12 mouse cellular contexts compared by ENCODE assay signal in the genomic region with DNA sequence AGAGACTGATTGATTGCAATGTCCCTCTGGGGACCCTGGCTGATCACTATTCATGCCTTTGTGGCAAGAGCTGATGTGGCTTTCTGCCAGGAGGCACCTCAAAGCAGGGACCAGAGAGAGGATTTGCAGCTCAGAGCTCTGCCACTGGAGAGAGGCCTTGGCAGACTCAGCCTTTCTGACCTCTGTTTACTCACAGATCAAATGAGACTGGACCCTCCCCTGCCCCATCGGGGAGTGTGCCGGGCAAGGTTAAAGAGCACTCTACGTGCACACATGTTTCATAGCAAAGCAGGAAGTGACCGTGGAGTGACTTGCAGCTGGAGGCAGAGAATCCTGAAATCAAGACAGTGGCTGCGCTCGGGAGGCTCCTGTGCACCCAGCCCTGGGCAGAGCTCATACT. TPM values are rescaled to one million over a fixed set of nuclear protein-coding genes. Genes with fewer than 3 reads are reported as not detected.
DNase-seq lines count a peak whose midpoint lies in the region; ATAC-seq and TF ChIP-seq lines count a peak whose summit lies in the region.
"Had no signal": no experiment of that assay in that cellular context is flagged by ENCODE, and none has a peak within 500 bp of the region (broad histone marks: within the 10 kb centered on the region; RNA-seq: fewer than 3 reads in every experiment).

No protein-coding gene starts in this region.

- DNase-seq in hindbrain, embryonic 10.5 days (ENCODE audit: low spot score) = peak; percentile 40
- no peak for DNase-seq in hindbrain, postnatal 0 days (ENCODE audit: low spot score)
- DNase-seq in adrenal gland, adult 8-10 months = peak; percentile 12
- DNase-seq in embryo, embryonic 9.5 days (ENCODE audit: extremely low spot score) = peak; percentile 50
- no peak for DNase-seq in thymus, postnatal 4 days
- no peak for DNase-seq in left cerebral cortex, adult 18-20 months (ENCODE audit: low spot score in 2 of 2)
- no peak for DNase-seq in thymus, adult 2 months
- DNase-seq: gastrocnemius, postnatal 10 days had no signal

- no peak overlapping the region for H3K4me3 ChIP-seq in hindbrain, embryonic 10.5 days
- no peak overlapping the region for H3K4me3 ChIP-seq in hindbrain, postnatal 0 days (ENCODE audit: low read length)
- H3K4me3 ChIP-seq in liver, embryonic 15.5 days (replicated peaks) = no peak overlapping the region
- no peak overlapping the region for H3K4me3 ChIP-seq in thymus, adult 2 months (ENCODE audit: control insufficient read depth, insufficient read depth, low read length)
- H3K4me3 ChIP-seq: kidney, embryonic 15.5 days; midbrain, embryonic 12.5 days had no signal

- H3K4me1 ChIP-seq in hindbrain, embryonic 10.5 days (replicated peaks) = peaks cover 34% of the 10 kb centered on the region
- peaks cover 5% of the 10 kb centered on the region; the same call in 1 of the 2 replicates for H3K4me1 ChIP-seq in hindbrain, postnatal 0 days (ENCODE audit: insufficient read depth, low read length)
- peaks cover 8% of the 10 kb centered on the region for H3K4me1 ChIP-seq in liver, embryonic 15.5 days (replicated peaks)
- H3K4me1 ChIP-seq in thymus, adult 2 months (replicated peaks; ENCODE audit: control insufficient read depth, insufficient read depth, low read length) = peaks cover 2% of the 10 kb centered on the region; the same call in 1 of the 2 replicates

- TF ChIP-seq POLR2A in thymus, adult 2 months (IDR thresholded peaks at IDR 0.05; ENCODE audit: control insufficient read depth, extremely low read depth, insufficient read depth, low read length, poor library complexity) = no peak

- H3K9me3 ChIP-seq in hindbrain, embryonic 10.5 days = no peaks in the 10 kb centered on the region
- H3K9me3 ChIP-seq in hindbrain, postnatal 0 days (ENCODE audit: low read length) = no peaks in the 10 kb centered on the region
- no peaks in the 10 kb centered on the region for H3K9me3 ChIP-seq in liver, embryonic 15.5 days (replicated peaks)
- H3K9me3 ChIP-seq: kidney, embryonic 15.5 days; midbrain, embryonic 12.5 days had no signal

- H3K9ac ChIP-seq in hindbrain, postnatal 0 days (replicated peaks; ENCODE audit: low read length) = no peak overlapping the region
- H3K9ac ChIP-seq in liver, embryonic 15.5 days = no peak overlapping the region
- H3K9ac ChIP-seq: kidney, embryonic 15.5 days; liver, embryonic 14.5 days; midbrain, embryonic 12.5 days had no signal

- H3K4me2 ChIP-seq in hindbrain, postnatal 0 days (ENCODE audit: low read depth, low read length) = no peak overlapping the region
- no peak overlapping the region for H3K4me2 ChIP-seq in liver, embryonic 15.5 days
- H3K4me2 ChIP-seq: kidney, embryonic 15.5 days; midbrain, embryonic 12.5 days had no signal

- WGBS in hindbrain, embryonic 10.5 days = 50% methylated on average over 6 of the region's 6 CpGs
- WGBS in hindbrain, postnatal 0 days = 44% methylated on average over 6 of the region's 6 CpGs
- WGBS in liver, embryonic 15.5 days (ENCODE audit: insufficient replicate concordance) = 36% methylated on average over 6 of the region's 6 CpGs
- 41% methylated on average over 6 of the region's 6 CpGs for whole genome bisulfite sequencing in thymus, adult 2 months

- no peak for TF ChIP-seq CTCF in hindbrain, postnatal 0 days (IDR thresholded peaks at IDR 0.05; ENCODE audit: low read depth)
- no peak for TF ChIP-seq CTCF in thymus, adult 2 months (IDR thresholded peaks at IDR 0.05; ENCODE audit: borderline replicate concordance, control insufficient read depth, extremely low read depth, insufficient read depth, low read length, poor library complexity)

- H3K36me3 ChIP-seq in hindbrain, embryonic 10.5 days = no peaks in the 10 kb centered on the region
- H3K36me3 ChIP-seq in hindbrain, postnatal 0 days (ENCODE audit: insufficient read depth, low read length) = no peaks in the 10 kb centered on the region
- H3K36me3 ChIP-seq in liver, embryonic 15.5 days (replicated peaks) = no peaks in the 10 kb centered on the region
- no peaks in the 10 kb centered on the region for H3K36me3 ChIP-seq in thymus, adult 2 months (ENCODE audit: control insufficient read depth, insufficient read depth, low read length)
- H3K36me3 ChIP-seq: kidney, embryonic 15.5 days; midbrain, embryonic 12.5 days had no signal

- no peaks in the 10 kb centered on the region for H3K27me3 ChIP-seq in hindbrain, embryonic 10.5 days (ENCODE audit: insufficient read depth, poor library complexity, severe bottlenecking)
- no peaks in the 10 kb centered on the region for H3K27me3 ChIP-seq in hindbrain, postnatal 0 days (ENCODE audit: insufficient read depth, low read length)
- H3K27me3 ChIP-seq in liver, embryonic 15.5 days = no peaks in the 10 kb centered on the region
- no peaks in the 10 kb centered on the region for H3K27me3 ChIP-seq in thymus, adult 2 months (ENCODE audit: control insufficient read depth, insufficient read depth, low read length)
- H3K27me3 ChIP-seq: kidney, embryonic 15.5 days; midbrain, embryonic 12.5 days had no signal

- peak overlapping the region; percentile 64 for H3K27ac ChIP-seq in hindbrain, embryonic 10.5 days
- no peak overlapping the region for H3K27ac ChIP-seq in hindbrain, postnatal 0 days
- H3K27ac ChIP-seq in liver, embryonic 15.5 days (replicated peaks) = no peak overlapping the region
- H3K27ac ChIP-seq in thymus, adult 2 months (ENCODE audit: control insufficient read depth, insufficient read depth, low read length) = no peak overlapping the region
- H3K27ac ChIP-seq: kidney, embryonic 15.5 days; liver, embryonic 14.5 days; midbrain, embryonic 12.5 days had no signal

- ATAC-seq in hindbrain, postnatal 0 days = no peak
- peak; percentile 34 for ATAC-seq in liver, embryonic 15.5 days (ENCODE audit: insufficient read depth)

RNA-seq across cellular contexts. Expression of a gene that starts 30.2 kb away (rescaled TPM):
- 2.3 and 3.0 TPM in 2 replicates for polyA plus RNA-seq in hindbrain, embryonic 10.5 days (2016; fragmentation: Nextera tagmentation; extraction: Ambion mirVana)
- 1.7 and 2.1 TPM in 2 replicates for total RNA-seq in hindbrain, postnatal 0 days (2014; rRNA removed)
- polyA plus RNA-seq in hindbrain, postnatal 0 days (2015; fragmentation: Nextera tagmentation; extraction: Ambion mirVana) = 0.47 and 0.50 TPM in 2 replicates
- 1 to 10 TPM; 2.1 to 3.3 (median 2.3) TPM for total RNA-seq in adrenal gland, adult 8-10 months (2022)
- 0.12 and 0.16 TPM in 2 replicates for polyA plus RNA-seq in liver, embryonic 15.5 days (2015; fragmentation: Nextera tagmentation; extraction: Ambion mirVana)
- total RNA-seq in left cerebral cortex, adult 18-20 months (2021) = 1 to 10 TPM; 2.7 to 4.1 TPM
- 0.45 and 0.47 TPM in 2 replicates for polyA plus RNA-seq in thymus, adult 2 months (2012; rRNA removed)

Comparison
In these comparisons a context has a peak if more than half of its experiments do, and no peak if none do; other contexts are left out.
1. DNase-seq: peak in hindbrain, embryonic 10.5 days (single experiment), adrenal gland, adult 8-10 months (single experiment) and embryo, embryonic 9.5 days (single experiment); none in hindbrain, postnatal 0 days (single experiment), thymus, postnatal 4 days (single experiment), left cerebral cortex, adult 18-20 months (0 of 2) and thymus, adult 2 months (single experiment).